Mouse (Mus musculus): ENCODE measurements around the gene Mog. TPM values are rescaled to one million over a fixed set of nuclear protein-coding genes. Genes with fewer than 3 reads are reported as not detected.

Gene Mog
- total and polyA plus RNA-seq, 3 experiments, result 0.05 TPM; not detected in 2

GRCm38 (mm10) chr17:37065993-37066392 is 42.8 kb upstream of the Mog start:
- no peak for TF ChIP-seq GATA2 (IDR thresholded peaks at IDR 0.05; ENCODE audit: borderline replicate concordance, low read depth, low read length)
- no peak for TF ChIP-seq GATA1 (IDR thresholded peaks at IDR 0.05; ENCODE audit: borderline replicate concordance, low read length)
- no peak for TF ChIP-seq POLR2AphosphoS5 (IDR thresholded peaks at IDR 0.05; ENCODE audit: insufficient replicate concordance, low read depth, low read length)
- no peak for TF ChIP-seq TAL1 (conservative IDR thresholded peaks at IDR 0.05; ENCODE audit: low read depth, low read length)
- TF ChIP-seq CTCF (IDR thresholded peaks at IDR 0.05; ENCODE audit: low read depth, low read length), result no peak
- DNase-seq (ENCODE audit: low spot score), result no peak
- Histone ChIP-seq H3K27me3 (ENCODE audit: insufficient read depth, low read length) (no peaks in the 10 kb centered on the region), H3K4me1 (ENCODE audit: insufficient read depth, low read depth, low read length) (peaks cover 3% of the 10 kb centered on the region; the same call in 1 of the 2 replicates), H3K36me3 (replicated peaks) (peaks cover 73% of the 10 kb centered on the region), H3K9me3 (replicated peaks) (no peaks in the 10 kb centered on the region), H3K4me3 (ENCODE audit: low read depth, low read length) (no peak overlapping the region)
- ATAC-seq (ENCODE audit: extremely low read depth, insufficient number of reproducible peaks, low FRiP score, poor library complexity, severe bottlenecking), result peak; percentile 22; the same call in 1 of the 2 replicates

GRCm38 (mm10) chr17:37063686-37064495 is 40.7 kb upstream of the Mog start:
- H3K27me3 ChIP-seq (ENCODE audit: insufficient read depth, low read length), result no peaks in the 10 kb centered on the region
- TF ChIP-seq CTCF (IDR thresholded peaks at IDR 0.05; ENCODE audit: low read depth, low read length) (no peak), POLR2AphosphoS5 (IDR thresholded peaks at IDR 0.05; ENCODE audit: insufficient replicate concordance, low read depth, low read length) (no peak), GATA2 (IDR thresholded peaks at IDR 0.05; ENCODE audit: borderline replicate concordance, low read depth, low read length) (no peak), TAL1 (conservative IDR thresholded peaks at IDR 0.05; ENCODE audit: low read depth, low read length) (no peak), GATA1 (IDR thresholded peaks at IDR 0.05; ENCODE audit: borderline replicate concordance, low read length) (no peak)
- H3K36me3 ChIP-seq (replicated peaks), result peaks cover 62% of the 10 kb centered on the region
- no peaks in the 10 kb centered on the region for H3K9me3 ChIP-seq (replicated peaks)
- DNase-seq (ENCODE audit: low spot score) (no peak), ATAC-seq (ENCODE audit: extremely low read depth, insufficient number of reproducible peaks, low FRiP score, poor library complexity, severe bottlenecking) (no peak)
- H3K4me1 ChIP-seq (ENCODE audit: insufficient read depth, low read depth, low read length), result peaks cover 3% of the 10 kb centered on the region; the same call in 1 of the 2 replicates
- no peak overlapping the region for H3K4me3 ChIP-seq (ENCODE audit: low read depth, low read length)

- TF ChIP-seq GATA1 (IDR thresholded peaks at IDR 0.05; ENCODE audit: borderline replicate concordance, low read length) (no peak), GATA2 (IDR thresholded peaks at IDR 0.05; ENCODE audit: borderline replicate concordance, low read depth, low read length) (no peak), TAL1 (conservative IDR thresholded peaks at IDR 0.05; ENCODE audit: low read depth, low read length) (no peak), POLR2AphosphoS5 (IDR thresholded peaks at IDR 0.05; ENCODE audit: insufficient replicate concordance, low read depth, low read length) (no peak), CTCF (IDR thresholded peaks at IDR 0.05; ENCODE audit: low read depth, low read length) (no peak)
- Histone ChIP-seq H3K4me1 (ENCODE audit: insufficient read depth, low read depth, low read length) (peaks cover 3% of the 10 kb centered on the region; the same call in 1 of the 2 replicates), H3K27me3 (ENCODE audit: insufficient read depth, low read length) (no peaks in the 10 kb centered on the region), H3K9me3 (replicated peaks) (no peaks in the 10 kb centered on the region), H3K36me3 (replicated peaks) (peaks cover 61% of the 10 kb centered on the region), H3K4me3 (ENCODE audit: low read depth, low read length) (no peak overlapping the region)
- no peak for DNase-seq (ENCODE audit: low spot score)
- no peak for ATAC-seq (ENCODE audit: extremely low read depth, insufficient number of reproducible peaks, low FRiP score, poor library complexity, severe bottlenecking)
Observed at GRCm38 (mm10) chr17:37063063-37063462, 39.9 kb upstream of the Mog start.

- ATAC-seq (ENCODE audit: extremely low read depth, insufficient number of reproducible peaks, low FRiP score, poor library complexity, severe bottlenecking) (no peak), DNase-seq (ENCODE audit: low spot score) (no peak)
- no peak for TF ChIP-seq TAL1 (conservative IDR thresholded peaks at IDR 0.05; ENCODE audit: low read depth, low read length)
- no peak for TF ChIP-seq CTCF (IDR thresholded peaks at IDR 0.05; ENCODE audit: low read depth, low read length)
- no peak for TF ChIP-seq GATA2 (IDR thresholded peaks at IDR 0.05; ENCODE audit: borderline replicate concordance, low read depth, low read length)
- no peak for TF ChIP-seq POLR2AphosphoS5 (IDR thresholded peaks at IDR 0.05; ENCODE audit: insufficient replicate concordance, low read depth, low read length)
- no peak for TF ChIP-seq GATA1 (IDR thresholded peaks at IDR 0.05; ENCODE audit: borderline replicate concordance, low read length)
- peaks cover 3% of the 10 kb centered on the region; the same call in 1 of the 2 replicates for H3K4me1 ChIP-seq (ENCODE audit: insufficient read depth, low read depth, low read length)
- H3K27me3 ChIP-seq (ENCODE audit: insufficient read depth, low read length), result no peaks in the 10 kb centered on the region
- H3K4me3 ChIP-seq (ENCODE audit: low read depth, low read length), result no peak overlapping the region
- H3K36me3 ChIP-seq (replicated peaks), result peaks cover 54% of the 10 kb centered on the region
- no peaks in the 10 kb centered on the region for H3K9me3 ChIP-seq (replicated peaks)
Observed at GRCm38 (mm10) chr17:37062101-37062641, 39.0 kb upstream of the Mog start.

- Histone ChIP-seq H3K4me3 (ENCODE audit: low read depth, low read length) (no peak overlapping the region), H3K4me1 (ENCODE audit: insufficient read depth, low read depth, low read length) (no peaks in the 10 kb centered on the region), H3K27me3 (ENCODE audit: insufficient read depth, low read length) (no peaks in the 10 kb centered on the region), H3K36me3 (replicated peaks) (peaks cover 55% of the 10 kb centered on the region), H3K9me3 (replicated peaks) (no peaks in the 10 kb centered on the region)
- no peak for DNase-seq (ENCODE audit: low spot score)
- no peak for TF ChIP-seq GATA1 (IDR thresholded peaks at IDR 0.05; ENCODE audit: borderline replicate concordance, low read length)
- no peak for TF ChIP-seq GATA2 (IDR thresholded peaks at IDR 0.05; ENCODE audit: borderline replicate concordance, low read depth, low read length)
- TF ChIP-seq TAL1 (conservative IDR thresholded peaks at IDR 0.05; ENCODE audit: low read depth, low read length), result no peak
- TF ChIP-seq CTCF (IDR thresholded peaks at IDR 0.05; ENCODE audit: low read depth, low read length), result no peak
- TF ChIP-seq POLR2AphosphoS5 (IDR thresholded peaks at IDR 0.05; ENCODE audit: insufficient replicate concordance, low read depth, low read length), result no peak
- ATAC-seq (ENCODE audit: extremely low read depth, insufficient number of reproducible peaks, low FRiP score, poor library complexity, severe bottlenecking), result no peak
Observed at GRCm38 (mm10) chr17:37061435-37061834, 38.2 kb upstream of the Mog start.

- Histone ChIP-seq H3K4me1 (ENCODE audit: insufficient read depth, low read depth, low read length) (peaks cover 12% of the 10 kb centered on the region), H3K36me3 (replicated peaks) (peaks cover 47% of the 10 kb centered on the region), H3K9me3 (replicated peaks) (no peaks in the 10 kb centered on the region)
Observed at GRCm38 (mm10) chr17:37056957-37057356, 33.8 kb upstream of the Mog start.

More at GRCm38 (mm10) chr17:37056957-37057356, 33.8 kb upstream of the Mog start:
- no peak for DNase-seq (ENCODE audit: low spot score)
- Histone ChIP-seq H3K4me3 (ENCODE audit: low read depth, low read length) (no peak overlapping the region), H3K27me3 (ENCODE audit: insufficient read depth, low read length) (no peaks in the 10 kb centered on the region)
- TF ChIP-seq GATA2 (IDR thresholded peaks at IDR 0.05; ENCODE audit: borderline replicate concordance, low read depth, low read length), result no peak
- no peak for TF ChIP-seq POLR2AphosphoS5 (IDR thresholded peaks at IDR 0.05; ENCODE audit: insufficient replicate concordance, low read depth, low read length)
- TF ChIP-seq CTCF (IDR thresholded peaks at IDR 0.05; ENCODE audit: low read depth, low read length), result no peak
- no peak for TF ChIP-seq GATA1 (IDR thresholded peaks at IDR 0.05; ENCODE audit: borderline replicate concordance, low read length)
- no peak for TF ChIP-seq TAL1 (conservative IDR thresholded peaks at IDR 0.05; ENCODE audit: low read depth, low read length)
- ATAC-seq (ENCODE audit: extremely low read depth, insufficient number of reproducible peaks, low FRiP score, poor library complexity, severe bottlenecking), result no peak
